Mouse (Mus musculus) embryo, embryonic 9.5 days (tissue): ENCODE measurements around the gene Umad1.
A peak's percentile ranks its signal among the peaks of the same experiment; 100 is the strongest.

Experiments
- DNase-seq: peaks from one replicate; pipeline ENCODE4 v3.0.0-alpha.2; 2017; ENCODE audit errors: extremely low spot score

Umad1 gene

DNA sequence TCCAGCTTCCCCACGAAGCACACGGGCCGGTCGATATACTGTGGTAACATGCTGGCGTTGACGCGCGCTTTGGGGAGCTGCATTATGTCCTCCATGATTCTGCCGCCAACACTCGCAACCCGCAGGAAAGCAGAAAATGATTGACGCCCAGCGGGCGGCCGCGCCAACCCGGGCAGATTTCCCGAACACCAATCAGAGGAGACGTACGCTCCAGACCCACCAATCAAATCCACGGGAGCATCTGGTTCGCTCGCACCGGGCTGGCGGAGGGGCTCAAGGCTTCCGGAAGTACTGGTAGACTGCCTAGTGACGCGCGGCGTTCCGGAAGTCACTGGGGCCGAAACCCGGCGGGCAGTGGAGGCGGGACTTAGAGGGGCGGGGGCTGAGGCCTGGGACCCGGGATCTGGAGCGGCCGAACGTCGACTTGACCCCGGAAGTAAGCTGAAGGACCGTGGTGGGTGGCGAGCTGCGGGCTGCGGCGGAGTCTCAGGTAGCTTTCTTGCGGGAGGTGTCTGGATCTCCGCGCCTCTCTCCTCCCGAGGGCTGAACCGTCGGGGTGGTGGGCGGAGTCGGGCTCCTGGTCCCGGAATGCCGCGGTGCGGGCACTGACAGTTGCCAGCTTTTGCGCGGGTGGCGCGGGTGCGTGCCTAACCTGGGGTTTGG, at the start of gene Umad1, which contains the start of the genes Rpa3 and Gm45062:
Gene Umad1 (plus strand): TSS at position 285 of the 663 bp plus-strand sequence.
Gene Rpa3 (minus strand): TSS at position 170 of the 663 bp plus-strand sequence.
Gene Gm45062 (plus strand): TSS at position 447 of the 663 bp plus-strand sequence.
- peak; percentile 95 for DNase-seq

DNA sequence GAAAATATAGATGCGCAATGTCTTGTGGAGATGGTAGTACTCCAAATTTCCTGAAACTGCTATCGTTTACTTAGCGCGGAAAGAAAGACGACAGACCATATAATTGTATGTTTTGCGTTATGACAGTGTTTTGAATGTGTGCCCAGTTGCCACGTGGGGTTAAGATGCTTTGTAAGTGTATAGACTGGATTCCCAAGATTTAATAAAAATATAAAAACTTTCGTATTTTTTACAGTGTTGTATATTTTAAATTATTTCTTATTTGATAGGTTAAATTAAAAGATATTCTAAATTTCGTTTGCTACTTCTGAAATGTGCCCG, 49.3 kb upstream of the Umad1 start:
- no peak for DNase-seq

DNA sequence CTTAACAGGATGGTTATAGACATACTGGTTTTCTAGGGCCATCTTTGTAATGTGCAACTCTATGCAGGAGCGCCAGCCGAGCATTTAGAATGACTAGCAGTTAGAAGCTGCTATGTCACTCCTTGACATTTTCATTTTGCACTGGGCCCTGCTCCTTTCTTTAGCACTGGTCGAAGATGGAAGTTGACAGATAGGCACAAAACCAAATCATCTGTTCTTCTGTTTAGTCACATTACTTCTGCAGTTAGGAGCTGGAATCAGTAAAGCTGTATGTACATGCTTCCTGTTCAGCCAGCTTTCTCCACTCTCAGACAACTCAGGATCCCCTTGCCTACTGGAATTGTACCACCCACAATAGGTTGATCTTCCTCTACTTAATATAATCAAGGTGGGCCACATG, 48.4 kb upstream of the Umad1 start:
- DNase-seq = no peak

DNA sequence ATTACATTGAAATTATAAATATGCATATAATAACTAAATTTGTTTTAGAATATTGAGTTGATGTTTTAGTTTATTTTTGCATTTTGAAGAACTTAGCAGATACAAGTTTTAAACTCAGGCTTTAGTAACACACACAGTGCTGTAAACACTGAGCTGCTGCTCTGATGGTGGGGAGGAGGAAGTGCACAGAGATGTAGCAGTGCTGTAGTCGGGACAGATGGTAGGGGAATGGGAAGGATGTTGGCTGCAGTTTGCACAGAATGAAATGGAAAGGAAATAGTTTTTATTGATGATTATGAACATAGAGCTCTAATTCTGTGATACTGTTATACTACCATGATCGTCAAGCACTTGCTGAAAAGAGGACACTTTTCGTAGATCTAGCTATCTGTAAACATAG, 32.1 kb upstream of the Umad1 start:
- no peak for DNase-seq

DNA sequence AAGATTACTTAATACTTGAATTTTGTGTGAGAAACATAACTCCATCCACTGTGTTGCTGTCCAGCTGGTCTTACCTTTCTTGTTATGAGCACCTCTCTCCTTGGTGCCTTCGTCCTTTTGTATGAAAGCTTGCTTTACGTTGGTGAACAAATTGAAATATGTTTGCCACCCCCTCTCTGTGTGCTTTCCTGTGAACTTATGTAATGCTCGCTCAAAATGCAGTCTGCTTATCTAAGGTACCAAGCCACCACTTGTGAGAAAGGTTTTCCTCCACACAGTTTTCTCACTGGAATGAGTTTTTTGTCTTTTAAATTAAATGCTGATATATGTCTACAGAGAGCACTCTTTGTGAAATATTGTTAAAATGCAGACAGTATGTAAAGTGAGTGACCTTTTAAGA, 30.5 kb upstream of the Umad1 start:
- no peak for DNase-seq

DNA sequence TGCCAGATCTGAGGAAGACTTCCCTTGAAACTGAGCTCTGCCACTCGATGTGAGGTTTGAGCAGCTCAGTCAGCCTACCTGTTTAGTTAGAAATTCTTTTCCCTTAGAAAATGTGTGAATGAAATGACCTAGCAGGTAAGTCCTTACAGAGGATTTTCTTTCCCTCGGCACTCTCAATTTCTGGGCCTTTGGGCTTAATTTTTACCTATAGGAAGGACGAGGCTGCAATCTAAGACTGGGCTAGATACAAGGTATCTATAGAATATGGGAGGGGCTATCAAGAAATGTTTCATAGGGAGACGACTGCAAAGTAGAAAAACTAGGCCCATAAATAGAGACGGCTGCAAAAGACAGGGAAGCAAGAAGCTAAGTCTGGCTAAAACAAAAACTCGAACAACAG, 772 bp upstream of the Umad1 start:
- no peak for DNase-seq

DNA sequence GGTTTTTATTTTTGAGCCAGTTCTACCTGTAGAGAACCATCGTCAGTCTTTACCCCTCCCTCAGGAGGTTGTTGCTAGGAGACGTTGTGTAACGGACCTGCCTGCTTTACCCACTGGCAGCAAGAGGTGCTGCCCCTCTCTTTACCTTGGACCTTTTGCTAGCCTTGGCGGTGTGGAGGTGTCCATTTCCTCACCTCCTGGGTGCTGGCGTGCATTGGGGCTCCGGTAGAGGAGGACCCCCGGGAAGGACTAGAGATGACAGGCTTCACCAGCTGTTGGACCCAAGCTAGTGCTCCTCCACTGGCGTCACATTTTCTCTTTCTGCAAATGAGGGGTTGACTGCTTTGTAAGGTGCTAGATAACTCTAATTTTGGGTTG, 568 bp downstream of the Umad1 start:
- no peak for DNase-seq

DNA sequence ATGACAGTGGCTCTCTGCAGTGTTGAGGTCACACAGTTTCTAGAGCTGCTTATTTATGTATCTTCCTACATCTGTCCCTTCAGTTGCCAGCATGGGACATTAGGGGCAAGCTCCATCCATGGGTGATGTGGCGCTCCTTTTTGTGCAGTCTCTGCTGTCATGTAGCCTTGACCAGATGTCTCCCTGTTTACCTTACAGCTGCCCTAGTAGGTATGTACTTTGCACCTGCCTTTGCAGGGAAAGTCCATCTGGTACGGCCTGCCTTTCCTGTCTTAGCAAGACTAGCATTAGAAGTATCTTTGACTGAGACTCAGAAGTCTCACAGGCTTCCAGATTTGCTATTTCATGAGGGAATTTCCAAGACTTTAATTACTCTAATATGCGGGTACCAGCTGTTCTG, 12.0 kb downstream of the Umad1 start:
- DNase-seq = no peak

DNA sequence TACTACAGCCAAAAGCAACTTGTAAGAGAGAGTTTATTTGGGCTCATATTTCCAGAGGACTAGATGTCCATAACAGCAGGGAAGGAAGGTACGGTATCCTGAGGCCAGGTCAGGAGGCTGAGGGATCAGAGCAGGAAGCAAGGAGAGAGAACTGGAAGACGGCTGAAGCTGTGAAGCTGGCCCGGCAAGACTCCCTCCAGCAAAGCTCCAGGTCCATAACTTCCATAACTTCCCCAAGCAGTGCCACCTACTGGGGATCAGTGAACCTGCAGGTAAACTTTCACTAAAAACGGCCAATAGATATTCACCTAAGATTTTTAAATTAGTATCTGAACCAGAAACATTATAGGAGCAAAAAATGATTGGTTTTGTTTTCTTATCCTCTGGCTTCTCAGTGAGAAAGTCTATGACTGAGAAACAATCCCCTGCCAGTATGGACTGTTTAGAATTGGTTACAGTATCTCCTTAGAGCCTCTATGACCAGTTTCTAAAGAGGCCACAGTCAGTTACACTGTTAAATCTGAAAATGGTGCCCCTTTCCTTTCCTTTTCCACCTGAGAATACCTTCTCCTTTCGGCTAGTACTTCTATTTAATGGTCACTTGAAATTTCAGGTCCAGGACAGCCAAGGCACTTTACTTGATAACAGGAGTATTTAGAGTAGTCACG, 15.4 kb downstream of the Umad1 start:
- peak; percentile 52 for DNase-seq

DNA sequence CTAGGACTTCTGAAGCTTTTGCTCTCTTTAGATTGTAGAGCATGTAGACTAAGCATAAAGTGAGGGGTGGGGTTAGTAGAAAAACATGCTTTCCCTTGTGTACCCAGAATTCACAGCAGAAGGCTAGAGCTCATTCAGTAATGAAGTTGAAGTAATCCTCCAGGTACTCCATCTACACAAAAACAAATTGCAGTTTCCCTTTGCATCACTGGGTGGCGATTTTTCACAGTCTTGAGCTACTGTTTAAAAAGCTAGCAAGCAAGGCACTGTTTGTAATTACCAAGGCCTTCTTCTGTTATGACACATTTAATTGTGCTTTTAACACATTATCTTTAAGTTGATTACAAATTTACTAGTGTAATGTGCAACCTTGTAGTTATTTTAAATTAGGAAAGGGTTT, 16.0 kb downstream of the Umad1 start:
- peak; percentile 10 for DNase-seq

DNA sequence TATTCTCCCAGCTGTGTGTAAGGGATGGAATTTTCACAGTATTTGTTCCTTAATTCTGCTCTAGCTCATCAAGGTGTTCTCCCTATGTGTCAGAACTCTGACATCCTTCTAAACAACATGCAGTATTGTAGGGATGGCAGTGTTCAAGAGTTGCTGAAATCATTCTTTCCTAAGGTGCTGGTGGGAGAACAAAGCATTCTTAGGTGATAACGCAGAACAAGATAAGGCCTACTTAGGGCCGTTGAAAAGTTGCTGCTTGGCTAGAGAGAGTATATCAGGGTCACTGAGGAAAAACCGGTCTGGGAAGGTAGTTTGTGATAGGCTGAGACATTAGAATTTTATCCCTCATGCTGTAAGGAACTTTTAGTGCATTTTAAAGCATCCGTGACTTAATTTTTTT, 17.3 kb downstream of the Umad1 start:
- no peak for DNase-seq

DNA sequence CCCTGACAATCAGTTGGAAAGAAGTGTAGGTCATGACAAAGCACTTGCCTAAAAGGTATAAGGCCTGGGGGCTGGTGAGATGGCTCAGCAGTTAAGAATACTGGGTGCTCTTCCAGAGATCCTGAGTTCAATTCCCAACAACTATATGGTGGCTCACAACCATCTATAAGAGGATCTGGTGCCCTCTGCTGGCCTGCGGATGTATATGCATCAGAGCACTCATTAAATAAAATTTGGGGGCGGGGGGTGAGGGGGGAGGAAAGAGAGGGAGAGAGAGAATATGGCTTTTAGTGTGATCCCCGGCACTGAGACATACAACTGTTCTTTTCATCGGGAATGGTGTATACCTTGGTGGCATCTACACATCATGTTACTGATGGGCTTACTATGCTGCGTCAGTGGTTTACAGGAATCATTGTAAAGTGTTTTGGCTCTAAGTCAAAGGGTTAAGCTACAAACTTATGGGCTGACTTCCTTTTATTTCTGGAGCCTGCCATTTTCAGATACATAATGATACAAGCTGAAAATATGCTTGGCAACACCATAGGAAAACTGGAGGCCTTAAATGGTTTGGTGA, 19.4 kb downstream of the Umad1 start:
- no peak for DNase-seq

DNA sequence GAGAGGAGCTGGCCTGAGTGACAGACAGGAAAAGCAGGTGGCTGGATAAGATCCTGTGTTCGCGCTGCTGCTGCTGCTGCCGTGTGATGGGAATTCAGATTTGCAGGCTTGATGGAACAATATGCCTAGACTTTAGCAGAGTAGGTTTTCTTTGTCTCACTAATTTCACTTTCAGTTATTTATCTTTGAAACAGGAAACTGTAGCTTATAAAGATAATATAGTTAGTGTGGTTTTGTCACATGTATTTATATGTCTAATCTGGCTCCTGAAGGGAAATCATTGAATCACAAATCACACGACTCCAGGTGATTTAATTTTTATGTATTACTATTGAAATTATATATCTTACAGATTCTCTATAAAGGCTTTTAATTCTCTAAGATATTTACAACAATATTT, 24.2 kb downstream of the Umad1 start:
- DNase-seq = no peak

DNA sequence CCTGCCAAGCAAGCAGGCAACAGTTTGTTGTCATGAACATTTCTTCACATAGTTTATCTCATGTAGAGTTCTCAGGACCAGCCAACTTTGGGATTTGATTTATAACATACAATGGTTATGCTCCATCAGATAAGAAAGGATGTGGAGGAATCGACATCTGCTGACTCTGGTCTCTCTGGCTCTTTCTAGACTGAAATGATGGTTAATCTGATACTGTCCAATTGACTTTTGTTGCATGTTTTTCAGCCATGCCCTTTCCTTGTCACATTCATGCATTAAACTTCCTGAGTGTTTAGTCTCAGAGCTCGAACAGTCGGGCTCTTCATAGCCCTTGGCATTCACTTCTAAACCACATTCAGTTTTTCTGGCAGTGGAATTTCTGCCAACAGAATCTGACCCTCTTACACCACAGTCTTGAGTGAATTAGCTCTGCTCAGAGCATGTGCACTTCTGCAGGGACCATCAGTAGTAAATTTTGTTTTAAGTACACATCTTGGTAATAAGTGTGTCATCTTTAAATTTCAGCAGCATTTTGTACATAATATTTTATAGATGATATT, 26.4 kb downstream of the Umad1 start:
- DNase-seq = no peak

DNA sequence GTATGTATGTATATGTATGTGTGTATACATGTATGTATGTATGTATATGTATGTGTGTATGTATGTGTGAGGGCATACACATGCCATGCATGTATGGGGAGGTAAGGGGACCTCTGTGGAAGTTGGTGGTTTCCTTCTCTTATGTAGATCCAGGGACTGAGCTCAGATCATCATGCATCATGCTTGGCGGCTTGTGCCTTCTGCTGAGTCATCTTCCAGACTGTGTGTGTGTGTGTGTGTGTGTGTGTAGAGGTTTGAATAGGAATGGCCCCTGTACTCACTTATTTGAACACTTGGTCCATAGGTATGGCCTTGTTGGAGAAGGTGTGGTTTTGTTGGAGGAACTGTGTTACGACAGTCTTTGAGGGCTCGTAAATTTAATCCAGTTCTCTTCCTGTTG, 27.1 kb downstream of the Umad1 start:
- no peak for DNase-seq

DNA sequence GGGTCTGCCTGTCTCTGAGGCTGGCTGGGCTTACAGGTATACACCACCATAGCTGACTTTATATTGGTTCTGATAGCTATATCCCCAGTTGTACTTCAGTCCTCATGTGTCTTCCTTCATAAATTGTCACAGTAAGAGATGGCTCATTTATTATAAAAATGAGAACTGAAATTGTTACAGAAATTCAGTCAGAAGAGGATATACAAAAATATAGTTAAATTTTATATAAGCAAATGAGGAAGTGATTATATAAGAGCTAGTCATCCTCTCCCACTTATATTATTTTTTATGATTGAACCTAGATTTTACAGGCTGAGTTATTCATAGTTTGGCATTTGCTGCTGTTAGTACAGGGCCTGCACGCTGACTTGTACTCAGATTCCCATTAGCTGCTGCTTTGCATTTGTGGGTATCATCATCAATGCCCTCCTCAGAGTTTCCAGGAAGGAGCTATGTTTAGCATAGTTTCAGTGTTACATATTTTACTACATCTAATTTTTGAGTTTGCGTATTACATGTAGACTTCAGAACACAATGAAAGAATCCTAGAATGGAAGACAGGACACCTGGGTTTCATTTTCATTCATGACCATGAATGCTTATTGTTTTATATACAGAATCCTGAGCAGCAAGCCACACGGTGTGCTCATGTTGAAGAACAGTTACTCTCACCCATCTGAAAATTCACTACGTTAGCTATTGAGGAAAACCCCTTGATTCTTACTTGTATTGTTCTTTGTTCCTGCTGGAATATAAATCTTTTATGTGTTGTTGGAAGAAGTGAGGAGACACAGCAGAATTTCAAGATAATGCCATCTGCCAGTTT, 29.9 kb downstream of the Umad1 start:
- DNase-seq = no peak

DNA sequence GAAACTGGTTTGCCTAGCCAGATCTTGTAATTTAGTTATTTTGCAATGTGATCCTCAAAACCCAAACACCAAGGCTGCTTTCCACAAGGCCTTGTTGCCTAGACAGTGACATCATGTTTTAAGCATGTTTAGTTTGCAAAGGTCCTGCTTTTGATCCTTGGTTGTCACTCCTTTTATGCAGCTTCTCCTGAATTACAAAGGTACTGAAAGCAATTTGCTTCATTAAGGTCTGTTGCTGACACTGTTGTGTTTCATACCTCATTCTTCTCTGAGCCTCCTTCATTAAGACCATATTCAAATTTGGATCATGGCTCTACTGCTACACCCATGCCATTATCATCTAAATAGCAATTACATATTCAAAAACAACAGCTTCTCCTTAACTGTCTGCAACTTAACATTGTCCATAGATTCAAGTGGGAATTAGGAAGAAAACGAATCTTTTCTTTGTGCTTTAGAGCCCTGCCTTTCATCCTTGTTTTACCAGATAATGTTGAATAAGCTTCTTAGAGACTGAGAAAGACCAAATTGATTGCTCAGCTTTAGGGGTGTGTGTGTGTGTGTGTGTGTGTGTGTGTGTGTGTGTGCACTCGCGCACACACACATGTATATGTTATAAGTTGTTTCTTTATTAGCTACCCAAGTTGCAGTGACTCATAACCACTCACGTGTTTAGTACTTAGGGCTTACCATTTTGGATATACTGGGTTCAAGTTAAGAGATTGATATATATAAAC, 35.1 kb downstream of the Umad1 start:
- DNase-seq = no peak

DNA sequence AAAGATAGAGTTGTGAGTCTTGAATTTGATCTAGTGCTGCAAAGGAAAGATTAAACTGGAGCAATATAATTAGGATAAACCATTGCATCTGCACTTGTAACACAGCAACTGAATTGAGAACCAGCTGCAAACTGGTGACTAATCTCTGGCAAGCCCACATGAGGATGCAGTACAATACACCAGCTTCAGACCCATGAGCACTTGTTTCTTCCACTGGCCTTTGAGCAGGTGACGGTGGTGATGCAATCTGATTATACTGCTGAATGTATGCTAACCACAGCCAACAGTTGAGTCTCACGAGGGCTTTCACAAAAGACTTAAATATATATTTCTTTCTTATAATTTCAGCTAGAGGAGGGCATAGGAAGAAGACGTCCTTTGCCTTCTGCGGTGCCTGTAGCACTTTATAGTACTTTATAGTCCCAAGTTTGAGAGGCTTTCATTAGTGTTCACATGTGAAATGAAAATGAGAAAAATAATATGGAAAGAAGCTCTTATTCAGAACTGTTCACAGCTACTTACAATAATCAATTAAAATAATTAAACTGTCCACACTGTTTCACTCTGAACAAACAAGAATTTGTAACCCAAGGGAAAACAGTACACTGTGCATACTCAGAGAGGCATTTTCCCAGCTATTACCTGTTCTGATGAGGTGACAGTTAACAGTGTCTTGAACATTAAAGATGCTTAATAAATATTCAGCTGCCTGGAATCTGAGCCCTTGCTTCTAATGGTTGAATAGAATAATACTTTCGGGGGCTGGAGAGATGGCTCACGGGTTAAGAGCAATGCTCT, 40.2 kb downstream of the Umad1 start:
- DNase-seq = no peak

DNA sequence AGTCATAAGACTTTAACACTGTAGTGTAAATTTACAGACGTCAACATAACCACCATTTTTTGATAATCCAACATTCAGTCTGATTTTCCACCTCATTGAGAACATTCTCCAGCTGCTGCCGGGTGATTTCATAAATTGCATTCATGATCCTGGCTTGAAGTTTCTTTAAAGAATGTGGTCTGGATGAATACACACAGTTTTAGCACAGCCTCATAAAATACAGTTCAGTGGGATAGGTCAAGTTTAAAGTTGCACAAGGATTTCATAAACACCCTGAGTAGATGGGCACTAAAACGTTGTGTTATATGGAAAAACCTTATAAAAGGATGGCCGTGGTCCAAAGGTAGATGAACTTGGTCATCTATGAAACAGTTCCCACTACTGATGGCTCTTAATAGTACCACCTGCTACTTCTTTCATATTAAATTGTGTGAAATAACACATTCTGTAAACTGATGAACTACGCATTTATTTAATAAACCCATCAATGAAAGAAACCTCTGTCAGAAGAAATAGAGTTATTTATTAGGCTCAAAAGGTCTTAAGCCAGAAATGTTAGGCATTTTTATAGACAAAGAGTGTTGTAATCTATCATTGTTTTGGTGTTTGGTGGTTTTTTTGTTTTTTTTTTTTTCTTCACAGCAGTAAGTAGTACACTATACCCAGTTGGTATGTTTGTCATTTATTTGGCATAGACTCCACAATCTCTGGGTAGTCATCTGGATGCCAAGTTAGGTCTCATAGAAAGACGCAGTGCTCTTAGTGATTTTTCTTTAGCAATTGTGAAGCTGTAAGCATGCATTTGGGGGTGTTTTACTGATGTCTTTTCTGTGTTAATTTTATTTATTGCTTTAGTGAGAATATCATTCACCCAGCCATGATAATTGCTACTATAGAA, 49.0 kb downstream of the Umad1 start:
- DNase-seq = no peak

DNA sequence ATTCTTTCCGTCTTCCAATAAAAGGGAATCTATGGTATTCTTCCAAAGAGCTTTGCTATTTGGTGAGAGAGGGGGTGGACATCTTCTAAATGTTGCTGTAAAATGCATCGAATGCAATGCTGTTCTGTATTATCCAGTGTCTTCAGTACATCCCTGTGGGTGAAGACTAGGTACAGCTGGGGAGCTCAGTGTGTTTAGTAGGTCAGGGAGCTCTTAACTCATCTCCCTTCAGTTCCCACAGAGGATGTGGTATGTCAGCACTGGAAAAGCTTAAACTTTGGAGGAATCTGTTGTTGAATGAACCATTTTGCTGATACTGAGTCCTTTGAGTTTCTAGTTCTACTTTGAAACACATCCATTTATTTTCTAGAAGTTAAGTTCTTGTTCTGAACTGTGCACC, 53.5 kb downstream of the Umad1 start:
- DNase-seq = no peak
